Mouse (Mus musculus) limb, embryonic 10.5 days (tissue): ENCODE results near the gene Afg1l. TPM values are rescaled to one million over a fixed set of nuclear protein-coding genes. Genes with fewer than 3 reads are reported as not detected.

Source experiments
- DNase-seq: peaks from one replicate; pipeline ENCODE4 v3.0.0-alpha.2; 2017; ENCODE audit warnings: low spot score
- H3K27ac ChIP-seq: fragments of 300-500 bp; sonication (generic); 2 replicates; pipeline ENCODE4 v1.5.1; 2016; ENCODE audit warnings: mild to moderate bottlenecking
- H3K27me3 ChIP-seq: fragments of 300-500 bp; sonication (generic); 2 replicates; pipeline ENCODE4 v1.6.1; 2016; ENCODE audit warnings: low read depth, mild to moderate bottlenecking; ENCODE audit not compliant: poor library complexity, severe bottlenecking
- H3K36me3 ChIP-seq: fragments of 300-500 bp; sonication (generic); 2 replicates; pipeline ENCODE4 v1.6.1; 2016; ENCODE audit warnings: mild to moderate bottlenecking, moderate library complexity
- H3K4me1 ChIP-seq: fragments of 300-500 bp; sonication (generic); 2 replicates; pipeline ENCODE4 v1.6.1; 2016
- H3K4me3 ChIP-seq: fragments of 300-500 bp; sonication (generic); 2 replicates; pipeline ENCODE4 v1.5.1; 2016; ENCODE audit warnings: mild to moderate bottlenecking, moderate library complexity
- H3K9me3 ChIP-seq: fragments of 300-500 bp; sonication (generic); replicated peaks from 2 replicates; pipeline ENCODE4 v1.6.1; 2016; ENCODE audit warnings: mild to moderate bottlenecking
- WGBS: fragments of 180-500 bp; shearing (Covaris S2); methylation state at CpG from one replicate; pipeline ENCODE4 v1.1.7; 2016; 5-methylcytosine and 5-hydroxymethylcytosine counted together
- polyA plus RNA-seq: library from polyadenylated mRNA; unstranded; fragments of >200 nt; fragmentation: Nextera tagmentation; extraction: Ambion mirVana; gene quantifications from 2 replicates; pipeline ENCODE4 v1.2.1, GENCODE M21; 2016

Gene Afg1l
- polyA plus RNA-seq, 1 experiment from 2014 or later, result 4.6 TPM

DNA sequence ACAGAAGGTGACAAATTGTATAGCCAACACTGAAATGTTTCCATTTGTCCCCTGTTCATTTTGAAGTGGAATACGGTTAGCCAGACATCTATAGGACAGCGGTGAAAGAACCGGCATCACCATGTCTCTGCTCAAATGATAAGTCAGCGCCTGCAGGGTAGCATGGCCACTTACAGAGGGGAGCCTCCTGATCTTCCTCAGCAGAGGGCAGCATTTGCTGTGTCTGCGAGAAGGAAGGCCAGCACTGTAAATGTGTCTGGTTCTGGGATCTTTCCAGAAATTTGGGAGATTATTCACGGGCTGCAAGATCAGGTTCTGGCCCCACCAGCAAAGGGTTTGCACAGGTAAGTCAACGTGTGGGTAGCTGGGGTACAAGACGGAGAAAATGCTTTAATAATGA is 150.8 kb downstream of the Afg1l start:
- no peaks in the 10 kb centered on the region for H3K36me3 ChIP-seq
- WGBS, result 73% methylated on average over 8 of the region's 8 CpGs

DNA sequence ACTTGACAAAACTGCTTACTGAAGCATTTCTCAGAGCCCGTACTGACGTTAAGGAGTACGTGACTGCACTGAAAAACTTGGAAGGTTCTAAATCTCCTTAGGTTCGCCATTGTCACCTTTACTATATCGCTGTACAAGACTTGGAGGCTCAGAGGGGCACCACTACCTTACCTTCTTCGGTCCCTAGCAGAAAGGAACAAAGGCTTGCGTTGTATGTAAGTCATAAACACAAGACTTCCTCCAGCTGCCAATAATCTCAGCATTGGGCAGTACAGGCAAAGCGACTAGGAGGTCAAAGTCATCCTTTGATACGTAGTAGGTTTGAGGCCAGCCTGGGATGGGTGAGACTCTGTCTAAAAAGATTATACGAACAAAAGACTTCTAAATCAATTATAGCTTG is 153.1 kb downstream of the Afg1l start:
- Histone ChIP-seq H3K4me3 (no peak overlapping the region), H3K27me3 (no peaks in the 10 kb centered on the region), H3K27ac (no peak overlapping the region), H3K4me1 (no peaks in the 10 kb centered on the region), H3K36me3 (no peaks in the 10 kb centered on the region), H3K9me3 (no peaks in the 10 kb centered on the region)
- DNase-seq, result no peak
- 92% methylated on average over 10 of the region's 10 CpGs for WGBS

More for the DNA sequence above, 150.8 kb downstream of the Afg1l start:
- no peaks in the 10 kb centered on the region for H3K27me3 ChIP-seq
- no peaks in the 10 kb centered on the region for H3K4me1 ChIP-seq
- no peak for DNase-seq
- no peaks in the 10 kb centered on the region for H3K9me3 ChIP-seq
- no peak overlapping the region for H3K27ac ChIP-seq
- H3K4me3 ChIP-seq, result no peak overlapping the region

DNA sequence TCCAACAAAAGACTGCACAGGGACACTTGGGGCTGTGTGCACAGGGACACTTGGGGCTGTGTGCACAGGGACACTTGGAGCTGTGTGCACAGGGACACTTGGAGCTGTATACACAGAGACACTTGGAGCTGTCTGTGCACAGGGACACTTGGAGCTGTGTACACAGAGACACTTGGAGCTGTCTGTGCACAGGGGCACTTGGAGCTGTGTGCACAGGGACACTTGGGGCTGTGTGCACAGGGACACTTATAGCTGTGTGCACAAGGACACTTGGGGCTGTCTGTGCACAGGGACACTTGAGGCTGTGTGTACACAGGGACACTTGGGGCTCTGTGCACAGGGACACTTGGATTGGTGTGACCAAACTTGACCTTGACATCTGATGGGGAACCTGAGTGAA is 154.4 kb downstream of the Afg1l start:
- Histone ChIP-seq H3K36me3 (no peaks in the 10 kb centered on the region), H3K27me3 (no peaks in the 10 kb centered on the region), H3K9me3 (no peaks in the 10 kb centered on the region), H3K27ac (no peak overlapping the region), H3K4me3 (no peak overlapping the region), H3K4me1 (no peaks in the 10 kb centered on the region)
- no peak for DNase-seq

DNA sequence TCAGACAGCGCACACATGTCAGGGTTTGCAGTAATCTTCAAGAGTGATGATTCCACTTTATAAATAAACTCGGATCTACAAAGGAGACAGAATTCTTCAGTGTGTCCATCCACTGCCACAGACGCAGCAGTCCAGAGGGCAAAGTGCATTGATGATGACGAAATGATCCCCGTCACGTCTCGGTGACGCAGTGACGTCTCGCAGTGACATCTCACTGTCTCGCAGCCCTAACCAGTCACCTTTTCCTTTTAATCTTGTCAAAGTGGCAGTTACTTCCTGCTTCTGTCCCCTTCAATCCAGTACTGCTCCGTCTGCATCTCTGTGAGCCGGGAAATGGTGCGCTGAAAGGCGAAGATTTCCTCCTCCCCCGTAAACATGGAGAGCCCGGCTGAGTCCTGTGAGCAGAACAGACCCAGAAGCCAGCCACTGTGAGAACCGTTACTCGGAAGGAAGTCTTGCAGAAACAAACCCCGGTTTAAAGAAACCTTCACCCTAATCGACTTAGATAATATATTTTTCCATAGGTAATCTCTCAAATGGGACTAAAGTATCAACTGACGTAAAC is 165.1 kb downstream of the Afg1l start:
- Histone ChIP-seq H3K4me3 (no peak overlapping the region), H3K4me1 (0 out of 2 replicates have a peak, but pooled peaks cover 4% of the 10 kb centered on the region), H3K27me3 (peaks cover 13% of the 10 kb centered on the region; the same call in 1 of the 2 replicates), H3K36me3 (no peaks in the 10 kb centered on the region), H3K9me3 (no peaks in the 10 kb centered on the region), H3K27ac (no peak overlapping the region)
- DNase-seq, result no peak
- WGBS, result 81% methylated on average over 22 of the region's 22 CpGs

DNA sequence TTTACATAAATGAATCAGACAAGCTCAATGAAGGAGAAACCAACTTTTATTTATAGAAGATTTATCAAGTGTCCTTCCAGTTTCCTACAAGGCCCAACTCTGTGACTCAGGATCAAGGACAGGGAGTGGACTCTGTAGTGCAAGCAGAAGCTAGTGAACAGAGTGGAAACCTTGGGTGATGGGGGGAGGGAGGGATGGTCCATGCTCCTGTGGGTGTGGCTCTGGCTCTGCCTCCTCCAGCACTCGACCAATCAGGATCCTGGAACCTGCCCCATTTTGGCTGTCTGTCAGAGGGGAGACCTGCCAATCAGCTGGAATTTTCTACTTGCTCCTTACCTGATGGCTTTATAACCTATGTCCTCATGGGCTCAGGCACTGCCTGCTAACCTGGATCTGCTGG is 165.8 kb downstream of the Afg1l start:
- Histone ChIP-seq H3K4me3 (no peak overlapping the region), H3K36me3 (no peaks in the 10 kb centered on the region), H3K9me3 (no peaks in the 10 kb centered on the region), H3K4me1 (0 out of 2 replicates have a peak, but pooled peaks cover 9% of the 10 kb centered on the region), H3K27me3 (peaks cover 16% of the 10 kb centered on the region; the same call in 1 of the 2 replicates), H3K27ac (no peak overlapping the region)
- WGBS, result 86% methylated on average over 1 of the region's 1 CpGs
- DNase-seq, result no peak

DNA sequence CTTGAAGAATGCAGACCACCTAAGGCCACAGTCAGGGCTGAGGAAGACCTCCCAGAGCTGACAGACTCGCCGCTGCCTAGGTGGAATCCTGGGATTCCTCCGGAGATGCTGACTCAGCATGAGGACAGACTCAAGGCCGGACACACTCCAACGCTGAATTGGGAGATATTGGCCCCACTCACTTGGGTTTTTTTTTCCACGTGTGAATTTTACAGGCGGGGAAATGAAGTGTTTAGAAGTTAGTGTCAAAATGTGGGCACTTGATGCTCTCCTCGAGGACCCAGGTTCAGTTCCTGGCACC is 169.7 kb downstream of the Afg1l start:
- H3K27ac ChIP-seq, result no peak overlapping the region
- no peak for DNase-seq
- H3K4me1 ChIP-seq, result 0 out of 2 replicates have a peak, but pooled peaks cover 9% of the 10 kb centered on the region
- no peaks in the 10 kb centered on the region for H3K36me3 ChIP-seq
- H3K27me3 ChIP-seq, result peaks cover 23% of the 10 kb centered on the region; the same call in 1 of the 2 replicates
- H3K9me3 ChIP-seq, result no peaks in the 10 kb centered on the region
- WGBS, result 31% methylated on average over 8 of the region's 8 CpGs
- peak overlapping the region; percentile 36 for H3K4me3 ChIP-seq

DNA sequence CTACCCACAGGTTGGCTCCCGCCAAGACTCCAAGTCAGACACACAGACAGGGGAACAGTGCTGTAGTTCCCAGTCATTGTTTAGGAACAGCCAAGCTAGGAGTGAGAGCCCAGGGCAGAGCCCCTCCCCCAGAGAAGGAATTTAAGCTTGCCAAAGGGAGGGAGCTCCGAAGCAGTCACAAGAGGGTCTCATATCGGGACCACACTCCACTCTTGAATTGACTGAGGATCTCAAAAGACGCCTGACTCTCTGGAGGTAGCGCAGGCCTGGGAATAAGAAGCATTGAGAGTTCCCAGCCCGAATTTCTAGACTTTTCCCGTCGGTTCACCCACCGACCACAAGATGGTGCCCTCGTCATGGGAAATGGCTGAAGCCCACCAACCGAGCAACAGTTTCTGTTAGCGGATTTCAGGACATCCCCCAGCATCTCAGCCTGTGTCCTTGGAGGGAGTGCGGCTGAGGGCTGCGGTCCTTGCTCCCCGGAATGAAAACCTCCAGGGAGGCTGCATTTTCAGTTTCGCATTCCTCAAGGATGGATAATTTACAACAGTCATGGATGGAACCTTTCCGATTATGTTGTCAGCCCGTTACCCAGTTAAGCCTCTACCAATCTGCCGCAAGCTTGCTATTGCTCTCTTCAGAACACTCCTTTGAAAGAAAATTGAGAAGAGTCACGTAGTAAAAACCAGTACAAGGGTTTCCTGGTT is 170.2 kb downstream of the Afg1l start:
- WGBS, result 10% methylated on average over 20 of the region's 20 CpGs
- peak overlapping the region; percentile 36 for H3K4me3 ChIP-seq
- no peaks in the 10 kb centered on the region for H3K9me3 ChIP-seq
- no peaks in the 10 kb centered on the region for H3K36me3 ChIP-seq
- no peak overlapping the region for H3K27ac ChIP-seq
- H3K27me3 ChIP-seq, result peaks cover 23% of the 10 kb centered on the region; the same call in 1 of the 2 replicates
- H3K4me1 ChIP-seq, result 0 out of 2 replicates have a peak, but pooled peaks cover 9% of the 10 kb centered on the region
- DNase-seq, result peak; percentile 91

DNA sequence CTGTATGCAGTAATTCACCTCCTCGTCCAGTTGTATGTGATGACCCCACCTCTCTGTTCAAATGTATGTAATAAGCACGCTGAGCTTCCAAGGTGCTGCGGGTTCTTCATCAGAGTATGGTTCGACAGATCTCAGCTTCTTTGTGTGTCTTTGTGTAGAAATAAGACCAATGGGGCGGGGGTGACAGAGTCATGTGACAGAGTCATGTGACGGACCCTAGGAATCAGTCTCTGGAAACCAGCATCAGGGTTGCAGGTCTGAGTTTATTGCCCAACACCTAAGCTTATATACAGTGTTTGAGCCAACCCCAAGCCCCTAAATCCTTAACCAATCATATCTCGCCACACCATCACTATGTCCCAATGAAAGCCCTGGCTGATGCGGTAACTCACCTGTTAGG is 171.9 kb downstream of the Afg1l start:
- Histone ChIP-seq H3K9me3 (no peaks in the 10 kb centered on the region), H3K4me1 (0 out of 2 replicates have a peak, but pooled peaks cover 9% of the 10 kb centered on the region), H3K27ac (no peak overlapping the region), H3K4me3 (no peak overlapping the region), H3K27me3 (peaks cover 23% of the 10 kb centered on the region; the same call in 1 of the 2 replicates), H3K36me3 (no peaks in the 10 kb centered on the region)
- no peak for DNase-seq
- WGBS, result 90% methylated on average over 8 of the region's 8 CpGs

DNA sequence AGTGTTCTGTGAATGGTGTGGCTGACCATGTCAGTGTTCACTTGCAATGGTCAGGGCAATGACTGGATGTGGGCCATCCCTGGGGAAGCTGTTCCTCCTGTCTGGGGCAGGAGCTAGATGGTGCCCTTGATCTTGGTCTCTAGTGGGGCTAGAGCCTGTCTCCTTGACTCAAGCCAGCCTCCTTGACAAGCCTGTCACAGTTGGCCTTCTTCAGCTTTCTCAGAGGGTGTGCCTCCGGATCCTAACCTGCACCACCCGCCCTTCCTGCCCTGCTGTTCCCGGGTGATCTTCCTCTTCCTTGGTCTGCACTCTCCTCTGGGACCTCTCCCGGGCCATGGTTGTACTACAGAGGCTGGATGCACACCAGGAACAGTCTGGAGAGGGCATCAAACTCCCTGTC is 177.6 kb downstream of the Afg1l start:
- WGBS, result 63% methylated on average over 4 of the region's 4 CpGs
- H3K9me3 ChIP-seq, result no peaks in the 10 kb centered on the region
- H3K27ac ChIP-seq, result 0 out of 2 replicates have a peak overlapping the region, but pooled peaks have one; percentile 27
- no peaks in the 10 kb centered on the region for H3K36me3 ChIP-seq
- H3K4me3 ChIP-seq, result no peak overlapping the region
- no peak for DNase-seq
- H3K4me1 ChIP-seq, result peaks cover 17% of the 10 kb centered on the region
- H3K27me3 ChIP-seq, result no peaks in the 10 kb centered on the region

DNA sequence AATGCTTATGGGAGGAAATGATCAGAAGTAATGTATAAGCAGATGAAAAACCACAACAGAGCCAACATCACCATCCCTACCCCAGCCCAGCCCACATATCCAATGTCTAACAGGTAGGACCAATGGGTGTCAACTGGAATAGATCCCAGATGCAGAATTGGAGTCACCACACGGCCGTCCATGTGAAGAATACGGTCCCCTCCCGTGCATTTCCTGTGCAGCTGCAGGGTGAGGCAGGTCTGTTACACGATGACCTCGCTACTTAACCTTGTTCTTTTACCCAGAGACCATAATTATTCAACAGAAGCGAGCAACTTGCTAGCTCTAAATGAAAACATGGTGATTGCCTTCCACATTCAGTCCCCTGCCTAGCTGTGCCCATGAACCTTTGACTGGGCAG is 178.4 kb downstream of the Afg1l start:
- DNase-seq, result no peak
- Histone ChIP-seq H3K4me1 (peaks cover 17% of the 10 kb centered on the region), H3K27me3 (no peaks in the 10 kb centered on the region), H3K36me3 (no peaks in the 10 kb centered on the region), H3K4me3 (no peak overlapping the region), H3K9me3 (no peaks in the 10 kb centered on the region), H3K27ac (peak overlapping the region; percentile 27; the same call in 1 of the 2 replicates)
- 37% methylated on average over 7 of the region's 7 CpGs for WGBS

DNA sequence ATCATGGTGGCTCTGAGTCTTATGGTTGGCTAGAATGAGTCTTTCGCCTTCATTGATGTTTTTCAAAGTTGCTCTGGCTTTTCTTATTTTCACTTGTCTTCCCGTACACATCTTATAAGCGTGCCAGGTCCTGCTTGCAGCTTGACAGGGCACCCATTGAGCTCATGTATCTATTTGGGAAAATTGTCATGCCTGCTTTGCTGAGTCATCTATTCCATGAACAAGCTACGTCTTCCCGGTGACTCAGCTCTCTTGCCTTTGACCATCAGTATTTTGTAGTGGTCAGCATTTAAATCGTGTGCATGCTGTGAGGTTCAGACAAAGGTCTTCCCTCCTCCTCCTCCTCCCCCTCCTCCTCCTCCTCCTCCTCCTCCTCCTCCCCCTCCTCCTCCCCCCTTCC is 178.9 kb downstream of the Afg1l start:
- no peak for DNase-seq
- 85% methylated on average over 6 of the region's 6 CpGs for WGBS
- H3K27ac ChIP-seq, result no peak overlapping the region
- no peaks in the 10 kb centered on the region for H3K36me3 ChIP-seq
- peaks cover 17% of the 10 kb centered on the region for H3K4me1 ChIP-seq
- H3K9me3 ChIP-seq, result no peaks in the 10 kb centered on the region
- H3K27me3 ChIP-seq, result no peaks in the 10 kb centered on the region
- no peak overlapping the region for H3K4me3 ChIP-seq

DNA sequence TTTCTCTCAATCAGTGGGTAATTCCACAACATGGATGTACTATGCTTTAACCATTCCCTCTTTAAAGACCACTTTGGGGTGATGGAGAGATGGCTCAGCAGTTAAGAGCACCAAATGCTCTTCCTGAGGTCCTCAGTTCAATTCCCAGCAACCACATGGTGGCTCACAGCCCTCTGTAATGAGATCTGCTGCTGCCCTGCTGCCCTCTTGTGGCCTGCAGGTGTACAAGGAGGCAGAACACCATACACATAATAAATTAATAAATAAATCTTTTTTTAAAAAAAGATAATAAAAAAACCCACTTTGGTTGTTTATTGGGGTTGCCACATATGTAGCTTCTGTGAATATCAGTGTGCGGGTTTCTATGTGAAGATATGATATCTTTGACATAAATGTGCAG is 180.4 kb downstream of the Afg1l start:
- WGBS, result 91% methylated on average over 1 of the region's 1 CpGs
- DNase-seq, result no peak
- Histone ChIP-seq H3K27ac (no peak overlapping the region), H3K4me1 (peaks cover 17% of the 10 kb centered on the region), H3K9me3 (no peaks in the 10 kb centered on the region), H3K4me3 (no peak overlapping the region), H3K36me3 (no peaks in the 10 kb centered on the region), H3K27me3 (no peaks in the 10 kb centered on the region)

DNA sequence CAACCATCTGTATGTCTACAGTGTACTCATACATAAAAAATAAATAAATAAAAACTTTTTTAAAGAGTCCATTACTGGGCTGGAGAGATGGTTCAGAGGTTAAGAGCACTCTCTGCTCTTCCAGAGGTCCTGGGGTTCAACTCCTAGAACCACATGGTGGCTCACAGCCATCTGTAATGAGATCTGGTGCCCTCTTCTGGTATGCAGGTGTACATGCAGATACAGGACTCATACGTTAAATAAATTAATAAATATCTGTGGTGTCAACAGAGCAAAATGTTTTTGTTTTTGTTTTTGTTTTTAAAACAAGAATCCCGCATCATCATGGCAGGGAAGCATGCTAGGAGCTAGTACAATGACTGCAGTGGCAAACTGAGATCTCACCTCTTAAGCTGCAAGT is 181.3 kb downstream of the Afg1l start:
- Histone ChIP-seq H3K4me1 (peaks cover 17% of the 10 kb centered on the region), H3K9me3 (no peaks in the 10 kb centered on the region), H3K4me3 (no peak overlapping the region), H3K27me3 (no peaks in the 10 kb centered on the region), H3K36me3 (no peaks in the 10 kb centered on the region), H3K27ac (no peak overlapping the region)
- no peak for DNase-seq
- WGBS, result 86% methylated on average over 2 of the region's 2 CpGs
